Mouse (Mus musculus) bone marrow, adult 2 months (tissue): ENCODE results near the gene Serp2.

Experiments
- CTCF ChIP-seq: fragments of 200-500 bp; IDR thresholded peaks from 2 replicates; pipeline ENCODE4 v1.5.1; 2011; ENCODE audit warnings: low read length, control low read depth; ENCODE audit not compliant: control insufficient read depth, insufficient read depth
- POLR2A ChIP-seq: fragments of 200-500 bp; IDR thresholded peaks from 2 replicates; pipeline ENCODE4 v1.6.1; 2011; ENCODE audit warnings: low read depth, mild to moderate bottlenecking, control low read depth, low read length, borderline replicate concordance; ENCODE audit not compliant: control insufficient read depth

DNA sequence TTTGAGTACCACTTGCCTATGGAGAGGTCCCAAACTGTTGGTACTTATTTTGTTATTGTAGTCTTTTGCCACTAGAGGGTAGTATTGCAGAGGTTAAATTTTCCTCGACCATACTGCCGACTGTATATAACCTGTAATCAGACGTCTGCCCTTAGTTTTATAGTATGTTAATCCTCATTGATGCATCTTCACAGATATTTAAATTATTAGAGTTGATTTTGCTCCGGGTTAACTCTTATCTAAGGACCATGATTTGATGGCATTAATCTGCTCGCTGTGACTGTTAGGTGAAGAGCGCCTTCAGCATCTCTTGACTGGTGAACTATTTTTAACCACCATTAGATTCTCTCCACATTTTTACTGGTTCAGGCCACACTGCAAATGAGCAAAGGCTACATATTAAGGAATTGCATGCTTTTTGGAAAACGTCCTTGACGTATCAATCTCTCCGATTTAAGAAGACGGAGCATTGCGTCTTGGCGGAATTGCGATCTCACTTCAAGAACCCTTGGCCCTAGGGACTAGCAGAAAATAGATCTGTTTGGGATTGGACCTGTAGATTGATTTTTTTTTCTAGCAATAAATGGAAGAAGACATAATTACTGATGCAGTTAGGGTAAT, 53.3 kb downstream of the Serp2 start:
- no peak for TF ChIP-seq CTCF
- TF ChIP-seq POLR2A, result no peak
